Mouse (Mus musculus): Measurements from ENCODE around the gene Hmgxb4. TPM values are rescaled to one million over a fixed set of nuclear protein-coding genes. Genes with fewer than 3 reads are reported as not detected.
A peak's percentile ranks its signal among the peaks of the same experiment; 100 is the strongest.

Hmgxb4 gene
- polyA plus RNA-seq, 1 experiment from 2014 or later = 25.0 TPM

DNA sequence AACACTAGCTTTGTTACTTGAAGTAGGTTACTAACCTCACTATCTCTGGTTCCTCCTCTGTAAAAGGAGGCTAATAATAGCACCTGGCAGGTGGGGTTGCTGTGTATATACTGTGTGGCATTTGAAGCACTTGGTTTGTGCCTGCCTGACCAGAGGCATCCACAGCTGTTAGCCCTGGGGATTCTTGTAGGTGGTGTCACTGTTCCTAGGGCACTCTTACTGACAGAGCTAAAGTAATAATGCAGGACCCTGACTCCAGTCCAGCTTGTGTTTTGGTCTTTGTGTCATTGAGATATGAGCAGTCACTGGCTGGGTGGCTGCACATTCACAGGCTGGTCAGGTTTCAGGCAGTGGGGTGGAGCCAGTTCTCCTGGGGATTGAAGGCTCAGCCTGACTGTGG lies 45.3 kb downstream of the Hmgxb4 start:
- H3K4me1 ChIP-seq (replicated peaks; ENCODE audit: insufficient read depth, low read length) = peaks cover 10% of the 10 kb centered on the region; the same call in 1 of the 2 replicates
- H3K27me3 ChIP-seq (ENCODE audit: insufficient read depth, low read length) = no peaks in the 10 kb centered on the region
- H3K4me3 ChIP-seq (replicated peaks; ENCODE audit: low read depth, low read length) = no peak overlapping the region
- ATAC-seq (replicated peaks; ENCODE audit: low FRiP score, low read depth) (no peak), DNase-seq (ENCODE audit: low spot score) (peak; percentile 51)
- no peak overlapping the region for H3K9ac ChIP-seq (ENCODE audit: low read depth, low read length)
- H3K4me2 ChIP-seq (ENCODE audit: low read length) = no peak overlapping the region
- TF ChIP-seq CTCF (IDR thresholded peaks at IDR 0.05; ENCODE audit: low read depth) = no peak
- H3K9me3 ChIP-seq (replicated peaks; ENCODE audit: low read length) = no peaks in the 10 kb centered on the region
- 0 out of 2 replicates have a peak overlapping the region, but pooled peaks have one; percentile 21 for H3K27ac ChIP-seq
- H3K36me3 ChIP-seq (ENCODE audit: insufficient read depth, low read length) = no peaks in the 10 kb centered on the region

GRCm38 (mm10) chr8:75039754-75040153 lies 46.6 kb downstream of the Hmgxb4 start:
- H3K36me3 ChIP-seq (ENCODE audit: insufficient read depth, low read length) = no peaks in the 10 kb centered on the region
- no peak overlapping the region for H3K27ac ChIP-seq
- no peak overlapping the region for H3K9ac ChIP-seq (ENCODE audit: low read depth, low read length)
- H3K9me3 ChIP-seq (replicated peaks; ENCODE audit: low read length) = no peaks in the 10 kb centered on the region
- no peak overlapping the region for H3K4me2 ChIP-seq (ENCODE audit: low read length)
- peaks cover 6% of the 10 kb centered on the region; the same call in 1 of the 2 replicates for H3K4me1 ChIP-seq (replicated peaks; ENCODE audit: insufficient read depth, low read length)
- no peak for DNase-seq (ENCODE audit: low spot score)
- H3K27me3 ChIP-seq (ENCODE audit: insufficient read depth, low read length) = no peaks in the 10 kb centered on the region
- no peak for ATAC-seq (replicated peaks; ENCODE audit: low FRiP score, low read depth)
- TF ChIP-seq CTCF (IDR thresholded peaks at IDR 0.05; ENCODE audit: low read depth) = no peak
- 71% methylated on average over 1 of the region's 1 CpGs for WGBS
- no peak overlapping the region for H3K4me3 ChIP-seq (replicated peaks; ENCODE audit: low read depth, low read length)

DNA sequence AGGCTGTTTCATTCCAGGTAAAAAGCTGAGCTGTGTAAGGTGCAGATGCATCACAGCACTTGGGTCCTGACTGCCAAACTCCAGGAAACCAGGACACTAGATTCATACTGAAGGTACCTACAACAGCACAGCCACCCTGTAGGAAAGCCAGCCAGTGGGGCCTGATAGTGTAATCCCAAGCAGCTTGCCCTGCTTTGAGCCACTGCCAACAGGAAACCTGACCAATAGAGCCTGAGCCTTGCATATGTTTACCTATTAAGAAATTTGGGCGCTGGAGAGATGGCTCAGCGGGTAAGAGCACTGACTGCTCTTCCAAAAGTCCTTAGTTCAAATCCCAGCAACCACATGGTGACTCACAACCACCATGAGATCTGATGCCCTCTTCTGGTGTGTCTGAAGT lies 49.0 kb downstream of the Hmgxb4 start:
- no peak overlapping the region for H3K4me3 ChIP-seq (replicated peaks; ENCODE audit: low read depth, low read length)
- H3K9me3 ChIP-seq (replicated peaks; ENCODE audit: low read length) = no peaks in the 10 kb centered on the region
- WGBS = 77% methylated on average over 2 of the region's 2 CpGs
- ATAC-seq (replicated peaks; ENCODE audit: low FRiP score, low read depth) (no peak), DNase-seq (ENCODE audit: low spot score) (no peak)
- no peak overlapping the region for H3K27ac ChIP-seq
- no peaks in the 10 kb centered on the region for H3K36me3 ChIP-seq (ENCODE audit: insufficient read depth, low read length)
- no peak overlapping the region for H3K9ac ChIP-seq (ENCODE audit: low read depth, low read length)
- no peak overlapping the region for H3K4me2 ChIP-seq (ENCODE audit: low read length)
- TF ChIP-seq CTCF (IDR thresholded peaks at IDR 0.05; ENCODE audit: low read depth) = no peak
- 0 out of 2 replicates have a peak, but pooled peaks cover 3% of the 10 kb centered on the region for H3K4me1 ChIP-seq (replicated peaks; ENCODE audit: insufficient read depth, low read length)
- no peaks in the 10 kb centered on the region for H3K27me3 ChIP-seq (ENCODE audit: insufficient read depth, low read length)

GRCm38 (mm10) chr8:75042974-75043373 lies 49.8 kb downstream of the Hmgxb4 start:
- DNase-seq (ENCODE audit: low spot score) (no peak), ATAC-seq (replicated peaks; ENCODE audit: low FRiP score, low read depth) (no peak)
- Histone ChIP-seq H3K27me3 (ENCODE audit: insufficient read depth, low read length) (no peaks in the 10 kb centered on the region), H3K36me3 (ENCODE audit: insufficient read depth, low read length) (no peaks in the 10 kb centered on the region), H3K4me1 (replicated peaks; ENCODE audit: insufficient read depth, low read length) (0 out of 2 replicates have a peak, but pooled peaks cover 3% of the 10 kb centered on the region), H3K9me3 (replicated peaks; ENCODE audit: low read length) (no peaks in the 10 kb centered on the region), H3K4me3 (replicated peaks; ENCODE audit: low read depth, low read length) (no peak overlapping the region), H3K27ac (no peak overlapping the region), H3K4me2 (ENCODE audit: low read length) (no peak overlapping the region), H3K9ac (ENCODE audit: low read depth, low read length) (no peak overlapping the region)
- TF ChIP-seq CTCF (IDR thresholded peaks at IDR 0.05; ENCODE audit: low read depth) = no peak
- 60% methylated on average over 1 of the region's 1 CpGs for WGBS

DNA sequence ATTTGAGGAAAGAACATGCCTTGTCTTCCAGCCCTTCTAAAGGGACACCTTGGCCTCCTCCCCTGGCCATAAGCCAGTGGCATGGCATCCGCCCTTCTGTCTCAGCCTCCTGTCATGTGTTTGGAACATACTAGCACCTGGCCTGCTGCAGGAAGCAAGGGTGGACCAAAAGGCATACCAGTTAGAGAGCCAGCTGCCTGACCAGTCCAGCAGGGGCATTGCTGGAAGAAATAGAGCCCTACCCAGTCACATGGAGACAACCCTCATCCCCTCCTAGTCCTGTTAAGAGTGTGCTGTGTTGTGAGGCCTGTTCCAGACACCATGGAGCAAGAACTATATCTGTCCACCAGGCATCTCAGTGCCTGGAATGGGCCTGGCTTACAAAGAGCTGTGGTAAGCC lies 53.1 kb downstream of the Hmgxb4 start:
- no peak for TF ChIP-seq CTCF (IDR thresholded peaks at IDR 0.05; ENCODE audit: low read depth)
- Histone ChIP-seq H3K27ac (no peak overlapping the region), H3K9ac (ENCODE audit: low read depth, low read length) (no peak overlapping the region), H3K4me2 (ENCODE audit: low read length) (no peak overlapping the region), H3K9me3 (replicated peaks; ENCODE audit: low read length) (no peaks in the 10 kb centered on the region), H3K4me3 (replicated peaks; ENCODE audit: low read depth, low read length) (no peak overlapping the region), H3K4me1 (replicated peaks; ENCODE audit: insufficient read depth, low read length) (no peaks in the 10 kb centered on the region), H3K27me3 (ENCODE audit: insufficient read depth, low read length) (no peaks in the 10 kb centered on the region), H3K36me3 (ENCODE audit: insufficient read depth, low read length) (no peaks in the 10 kb centered on the region)
- DNase-seq (ENCODE audit: low spot score) (no peak), ATAC-seq (replicated peaks; ENCODE audit: low FRiP score, low read depth) (no peak)
- 92% methylated on average over 1 of the region's 1 CpGs for WGBS

GRCm38 (mm10) chr8:75047784-75048183 lies 54.6 kb downstream of the Hmgxb4 start:
- ATAC-seq (replicated peaks; ENCODE audit: low FRiP score, low read depth) (no peak), DNase-seq (ENCODE audit: low spot score) (no peak)
- no peak overlapping the region for H3K4me2 ChIP-seq (ENCODE audit: low read length)
- H3K4me1 ChIP-seq (replicated peaks; ENCODE audit: insufficient read depth, low read length) = no peaks in the 10 kb centered on the region
- H3K9ac ChIP-seq (ENCODE audit: low read depth, low read length) = no peak overlapping the region
- no peak for TF ChIP-seq CTCF (IDR thresholded peaks at IDR 0.05; ENCODE audit: low read depth)
- no peak overlapping the region for H3K27ac ChIP-seq
- H3K36me3 ChIP-seq (ENCODE audit: insufficient read depth, low read length) = no peaks in the 10 kb centered on the region
- WGBS = 93% methylated on average over 3 of the region's 3 CpGs
- H3K9me3 ChIP-seq (replicated peaks; ENCODE audit: low read length) = no peaks in the 10 kb centered on the region
- no peak overlapping the region for H3K4me3 ChIP-seq (replicated peaks; ENCODE audit: low read depth, low read length)
- H3K27me3 ChIP-seq (ENCODE audit: insufficient read depth, low read length) = no peaks in the 10 kb centered on the region

DNA sequence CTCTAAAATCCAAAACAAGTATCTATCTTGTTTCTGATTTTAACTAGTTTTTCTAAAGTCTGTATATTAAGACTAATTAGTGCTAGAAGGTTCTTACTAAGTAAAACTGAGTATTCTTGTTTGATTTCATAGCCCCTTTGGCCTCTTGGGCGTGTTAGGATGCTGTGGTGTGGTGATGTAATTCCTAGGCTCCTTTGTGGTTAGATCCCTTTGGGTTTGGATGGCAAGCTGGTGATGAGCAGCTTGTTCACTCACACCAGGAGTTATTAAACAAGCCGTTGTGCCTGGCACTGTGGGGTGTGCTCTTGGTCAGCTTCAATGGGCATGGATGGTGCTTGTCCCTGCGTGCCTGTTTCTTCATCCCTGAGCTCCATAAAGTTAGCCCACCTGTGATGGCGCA lies 60.2 kb downstream of the Hmgxb4 start:
- no peaks in the 10 kb centered on the region for H3K9me3 ChIP-seq (replicated peaks; ENCODE audit: low read length)
- H3K27me3 ChIP-seq (ENCODE audit: insufficient read depth, low read length) = no peaks in the 10 kb centered on the region
- DNase-seq (ENCODE audit: low spot score) = no peak
- no peak overlapping the region for H3K27ac ChIP-seq
- no peak for ATAC-seq (replicated peaks; ENCODE audit: low FRiP score, low read depth)
- no peak for TF ChIP-seq CTCF (IDR thresholded peaks at IDR 0.05; ENCODE audit: low read depth)
- H3K4me2 ChIP-seq (ENCODE audit: low read length) = no peak overlapping the region
- no peak overlapping the region for H3K9ac ChIP-seq (ENCODE audit: low read depth, low read length)
- 86% methylated on average over 4 of the region's 4 CpGs for WGBS
- no peak overlapping the region for H3K4me3 ChIP-seq (replicated peaks; ENCODE audit: low read depth, low read length)
- no peaks in the 10 kb centered on the region for H3K36me3 ChIP-seq (ENCODE audit: insufficient read depth, low read length)
- H3K4me1 ChIP-seq (replicated peaks; ENCODE audit: insufficient read depth, low read length) = no peaks in the 10 kb centered on the region

Measured in kidney, postnatal 0 days (tissue).